Mouse (Mus musculus) G1E (cell line): ENCODE measurements around the gene H2al1i.

ENCODE experiments used
- CTCF ChIP-seq: IDR thresholded peaks from 2 replicates; pipeline ENCODE4 v1.5.1; 2012; ENCODE audit warnings: low read depth, low read length, inconsistent platforms, mixed read lengths
- GATA1 ChIP-seq: IDR thresholded peaks from 2 replicates; pipeline ENCODE4 v1.6.1; 2012; ENCODE audit warnings: borderline replicate concordance, low read length, inconsistent platforms, mixed read lengths
- POLR2AphosphoS5 ChIP-seq: IDR thresholded peaks from 2 replicates; pipeline ENCODE4 v1.6.1; 2012; ENCODE audit warnings: low read depth, low read length, inconsistent platforms; ENCODE audit not compliant: insufficient replicate concordance
- TAL1 ChIP-seq: conservative IDR thresholded peaks from 2 replicates; pipeline ENCODE4 v1.6.1; 2012; ENCODE audit warnings: low read depth, low read length, inconsistent platforms, mixed read lengths

DNA sequence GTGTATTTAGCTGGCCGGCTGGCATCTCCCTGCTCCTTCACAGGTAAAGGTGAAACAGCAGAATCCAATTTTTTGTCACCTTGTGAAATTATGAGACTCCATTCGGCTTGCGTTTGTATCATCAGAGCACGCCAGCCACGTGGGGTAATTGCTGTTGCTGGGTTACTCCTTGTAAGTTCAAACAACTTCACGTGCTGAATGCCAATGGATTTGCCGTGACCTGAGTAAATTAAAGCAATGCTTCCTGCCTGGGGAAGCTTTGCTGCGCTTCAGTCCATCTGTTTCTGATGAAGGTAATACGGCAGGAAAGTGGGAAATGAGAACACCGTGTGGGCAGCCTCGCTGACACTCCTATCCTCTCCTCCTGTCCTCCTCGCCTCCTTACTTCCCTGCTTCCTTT, 40.7 kb downstream of the H2al1i start:
- TF ChIP-seq CTCF (no peak), POLR2AphosphoS5 (no peak), TAL1 (no peak), GATA1 (no peak)
